Mouse (Mus musculus): Measurements from ENCODE around the gene Gm10277. TPM values are rescaled to one million over a fixed set of nuclear protein-coding genes. Genes with fewer than 3 reads are reported as not detected.

The Gm10277 gene
- total RNA-seq (2021): not detected
- long read RNA-seq, experiment 1: 0 reads
- long read RNA-seq, experiment 2, partial matches to known transcripts: 0 of 1 reads
- long read RNA-seq, experiment 2, other reads (novel, unspliced or antisense): 0 of 1 reads

- no peak for DNase-seq (ENCODE audit: low spot score in 2 of 2)
Observed at GRCm38 (mm10) chr11:77787707-77788106, at the start of gene Gm10277. TSS of gene Gm10277 (minus strand) at chr11:77787747.

GRCm38 (mm10) chr11:77836751-77837150 lies 49.2 kb upstream of the Gm10277 start:
- DNase-seq (ENCODE audit: low spot score in 2 of 2): no peak

DNA sequence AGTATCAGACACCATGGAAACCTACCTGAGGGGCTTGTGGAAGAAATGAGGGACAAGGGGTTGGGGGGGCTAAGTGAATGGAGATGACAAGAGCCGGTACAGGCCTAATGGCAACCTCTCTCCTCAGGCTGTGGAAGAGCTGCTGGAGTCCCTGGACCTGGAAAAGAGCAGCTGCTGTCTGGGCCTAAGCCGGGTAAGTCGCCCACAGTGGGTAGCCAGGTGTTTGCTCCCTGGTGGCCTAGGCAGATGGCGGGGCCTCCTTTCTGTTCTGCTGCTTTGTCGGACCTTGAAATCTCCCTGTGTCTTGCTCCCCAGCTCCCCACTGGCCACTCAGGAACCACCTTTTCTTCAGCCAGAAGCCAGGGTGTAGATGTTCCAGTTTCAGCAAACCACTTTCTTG lies 48.7 kb upstream of the Gm10277 start:
- no peak for DNase-seq (ENCODE audit: low spot score in 2 of 2)

DNA sequence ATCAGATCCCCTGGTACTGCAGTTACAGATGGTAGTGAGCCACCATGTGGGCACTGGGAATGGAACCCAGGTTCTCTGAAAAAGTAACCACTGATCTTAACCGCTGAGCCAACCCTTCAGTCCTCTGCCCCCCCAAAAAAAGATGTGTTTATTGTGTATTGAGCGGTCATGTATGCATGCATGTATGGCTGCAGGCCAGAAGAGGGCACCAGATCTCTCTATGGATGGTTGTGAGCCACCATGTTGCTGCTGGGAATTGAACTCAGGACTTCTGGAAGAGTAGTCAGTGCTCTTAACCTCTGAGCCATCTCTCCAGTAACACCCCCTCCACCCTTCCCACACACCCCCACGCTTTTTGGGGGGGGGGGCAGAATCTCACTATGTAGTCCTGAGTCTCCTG lies 47.6 kb upstream of the Gm10277 start:
- no peak for DNase-seq (ENCODE audit: low spot score in 2 of 2)

DNA sequence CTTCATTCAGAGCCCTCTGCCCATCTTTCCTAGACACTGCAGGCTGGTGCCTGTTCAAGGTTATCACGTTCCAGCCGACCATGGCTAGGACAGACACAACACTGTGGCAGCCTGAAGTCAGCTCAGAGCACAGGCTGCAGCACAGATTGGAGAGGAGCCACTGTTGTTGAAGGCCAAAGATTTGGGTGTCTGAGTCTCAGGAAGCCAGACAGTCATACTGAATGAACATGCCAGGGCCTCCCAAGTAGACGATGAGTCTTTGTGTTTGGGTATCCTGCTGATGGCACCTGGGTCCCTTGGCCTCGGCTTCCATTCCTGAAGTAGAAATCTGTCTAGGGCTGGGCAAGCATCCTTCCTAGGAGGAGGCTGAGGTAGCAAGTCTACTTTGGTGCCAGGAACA lies 45.0 kb upstream of the Gm10277 start:
- no peak for DNase-seq (ENCODE audit: low spot score in 2 of 2)

GRCm38 (mm10) chr11:77830875-77831274 lies 43.3 kb upstream of the Gm10277 start:
- DNase-seq (ENCODE audit: low spot score in 2 of 2): no peak

GRCm38 (mm10) chr11:77829043-77829841 lies 41.7 kb upstream of the Gm10277 start:
- DNase-seq (ENCODE audit: low spot score in 2 of 2): no peak

GRCm38 (mm10) chr11:77828163-77828562 lies 40.6 kb upstream of the Gm10277 start:
- DNase-seq (ENCODE audit: low spot score in 2 of 2): no peak

- DNase-seq (ENCODE audit: low spot score in 2 of 2): peak in 1 of 2 experiments; percentile 57
Observed at GRCm38 (mm10) chr11:77827241-77827995, 39.9 kb upstream of the Gm10277 start.

GRCm38 (mm10) chr11:77826311-77826710 lies 38.8 kb upstream of the Gm10277 start:
- DNase-seq (ENCODE audit: low spot score in 2 of 2): no peak

GRCm38 (mm10) chr11:77825853-77826252 lies 38.3 kb upstream of the Gm10277 start:
- DNase-seq (ENCODE audit: low spot score in 2 of 2): peak; percentile 36 to 59

- DNase-seq (ENCODE audit: low spot score in 2 of 2): no peak
Observed at GRCm38 (mm10) chr11:77822781-77823180, 35.2 kb upstream of the Gm10277 start.

- DNase-seq (ENCODE audit: low spot score in 2 of 2): no peak
Observed at GRCm38 (mm10) chr11:77821648-77822047, 34.1 kb upstream of the Gm10277 start.

- DNase-seq (ENCODE audit: low spot score in 2 of 2): peak in 1 of 2 experiments; percentile 58
Observed at GRCm38 (mm10) chr11:77816003-77816402, 28.5 kb upstream of the Gm10277 start.

- no peak for DNase-seq (ENCODE audit: low spot score in 2 of 2)
Observed at GRCm38 (mm10) chr11:77813969-77814368, 26.4 kb upstream of the Gm10277 start.

- no peak for DNase-seq (ENCODE audit: low spot score in 2 of 2)
Observed at GRCm38 (mm10) chr11:77810018-77810417, 22.5 kb upstream of the Gm10277 start.

GRCm38 (mm10) chr11:77809215-77809614 lies 21.7 kb upstream of the Gm10277 start:
- DNase-seq (ENCODE audit: low spot score in 2 of 2): no peak

- DNase-seq (ENCODE audit: low spot score in 2 of 2): no peak
Observed at GRCm38 (mm10) chr11:77808051-77808465, 20.5 kb upstream of the Gm10277 start.

- no peak for DNase-seq (ENCODE audit: low spot score in 2 of 2)
Observed at GRCm38 (mm10) chr11:77806855-77807254, 19.3 kb upstream of the Gm10277 start.

GRCm38 (mm10) chr11:77806218-77806617 lies 18.7 kb upstream of the Gm10277 start:
- DNase-seq (ENCODE audit: low spot score in 2 of 2): no peak

DNA sequence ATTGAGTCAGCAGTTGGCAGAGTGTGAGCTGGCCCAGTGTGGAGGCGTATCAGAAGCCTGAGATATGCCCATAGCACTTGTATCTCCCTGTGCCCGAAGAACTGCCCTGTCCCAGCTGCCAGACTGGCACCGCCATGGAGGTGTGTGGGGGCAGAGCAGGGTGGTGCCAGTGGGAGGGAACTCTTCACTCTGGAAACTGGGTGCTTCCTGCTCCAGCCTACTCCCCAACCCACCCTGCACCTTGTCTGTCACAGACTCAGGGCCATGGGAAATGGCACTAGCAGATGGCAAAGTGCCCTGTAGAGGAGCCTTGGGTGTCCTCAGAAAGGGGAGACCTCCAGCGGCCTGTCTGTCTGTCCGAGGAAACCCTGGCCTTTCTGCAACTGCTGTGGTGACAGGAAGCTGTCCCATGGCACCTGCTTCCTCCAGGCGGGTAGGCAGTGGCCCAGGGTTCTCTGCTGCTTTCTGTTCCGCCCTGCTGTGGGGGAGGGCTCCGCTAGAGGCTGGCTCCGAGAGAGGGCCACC lies 14.9 kb upstream of the Gm10277 start:
- no peak for DNase-seq (ENCODE audit: low spot score in 2 of 2)
